Mouse (Mus musculus) liver, embryonic 15.5 days (tissue): ENCODE measurements around the gene Gabra5. TPM values are rescaled to one million over a fixed set of nuclear protein-coding genes. Genes with fewer than 3 reads are reported as not detected.

Experiments used
- ATAC-seq: fragments of 200-750 bp; cut with Nextera tagmentation; 2 replicates; pipeline ENCODE4 v1.8.0; 2017; ENCODE audit warnings: moderate number of reproducible peaks, mild to moderate bottlenecking, moderate library complexity; ENCODE audit not compliant: insufficient read depth
- H3K27ac ChIP-seq: fragments of 300-500 bp; sonication (generic); replicated peaks from 2 replicates; pipeline ENCODE4 v1.5.1; 2015; ENCODE audit warnings: mild to moderate bottlenecking, inconsistent platforms
- H3K27me3 ChIP-seq: fragments of 300-500 bp; sonication (generic); 2 replicates; pipeline ENCODE4 v1.6.1; 2015; ENCODE audit warnings: mild to moderate bottlenecking, inconsistent platforms
- H3K36me3 ChIP-seq: fragments of 300-500 bp; sonication (generic); replicated peaks from 2 replicates; pipeline ENCODE4 v1.6.1; 2015; ENCODE audit warnings: moderate library complexity, mild to moderate bottlenecking, inconsistent platforms
- H3K4me1 ChIP-seq: fragments of 300-500 bp; sonication (generic); replicated peaks from 2 replicates; pipeline ENCODE4 v1.6.1; 2015; ENCODE audit warnings: inconsistent platforms
- H3K4me2 ChIP-seq: fragments of 300-500 bp; sonication (generic); 2 replicates; pipeline ENCODE4 v1.6.1; 2015; ENCODE audit warnings: moderate library complexity, mild to moderate bottlenecking, inconsistent platforms
- H3K4me3 ChIP-seq: fragments of 300-500 bp; sonication (generic); replicated peaks from 2 replicates; pipeline ENCODE4 v1.5.1; 2015; ENCODE audit warnings: mild to moderate bottlenecking, inconsistent platforms
- H3K9ac ChIP-seq: fragments of 300-500 bp; sonication (generic); 2 replicates; pipeline ENCODE4 v1.6.1; 2015; ENCODE audit warnings: moderate library complexity, mild to moderate bottlenecking, inconsistent platforms
- H3K9me3 ChIP-seq: fragments of 300-500 bp; sonication (generic); replicated peaks from 2 replicates; pipeline ENCODE4 v1.6.1; 2016; ENCODE audit warnings: inconsistent platforms
- WGBS: fragments of 180-500 bp; shearing (Covaris S2); methylation state at CpG from one replicate; pipeline ENCODE4 v1.1.7; 2015; ENCODE audit warnings: mixed read lengths; ENCODE audit not compliant: insufficient replicate concordance; 5-methylcytosine and 5-hydroxymethylcytosine counted together
- polyA plus RNA-seq: library from polyadenylated mRNA; unstranded; fragments of >200 nt; fragmentation: Nextera tagmentation; extraction: Ambion mirVana; gene quantifications from 2 replicates; pipeline ENCODE4 v1.2.1, GENCODE M21; 2015

Gene Gabra5
- polyA plus RNA-seq = not detected in 2 replicates

DNA sequence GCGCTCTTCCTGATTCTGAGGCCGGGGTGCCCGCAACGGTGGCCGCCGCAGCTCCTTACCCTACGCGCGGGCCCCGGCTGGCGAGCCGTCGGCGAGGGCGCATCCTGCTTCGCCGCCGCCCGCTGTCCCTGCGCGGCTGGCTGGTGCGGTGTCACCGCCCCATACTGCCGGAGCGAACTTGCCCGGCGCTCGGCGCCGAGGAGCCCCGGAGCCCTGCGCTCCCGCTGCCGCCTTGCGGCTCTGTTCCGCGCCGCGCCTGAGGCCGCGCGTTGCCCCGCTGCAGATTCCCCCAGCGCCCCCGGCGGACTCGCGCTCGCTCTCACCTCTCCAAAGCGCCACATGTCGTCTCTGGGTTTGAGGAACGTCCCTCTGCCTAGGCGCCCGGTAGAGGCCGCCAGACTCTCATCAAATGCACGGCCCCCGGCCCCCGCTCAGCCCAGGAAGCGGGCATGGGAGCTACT lies at the start of gene Gabra5:
Gene Gabra5 (minus strand): TSS at position 379 of the 461 bp plus-strand sequence.
- no peaks in the 10 kb centered on the region for H3K4me1 ChIP-seq
- no peak within 1 kb of the TSS for H3K9ac ChIP-seq
- H3K27ac ChIP-seq = no peak within 1 kb of the TSS
- H3K4me2 ChIP-seq = no peak within 1 kb of the TSS
- peaks cover 37% of the 10 kb centered on the region for H3K27me3 ChIP-seq
- ATAC-seq = no peak
- H3K36me3 ChIP-seq = no peaks in the 10 kb centered on the region
- no peaks in the 10 kb centered on the region for H3K9me3 ChIP-seq
- H3K4me3 ChIP-seq = no peak within 1 kb of the TSS
- WGBS = 3% methylated on average over 59 of the region's 59 CpGs

GRCm38 (mm10) chr7:57538565-57538964 lies 28.7 kb upstream of the Gabra5 start:
- 14% methylated on average over 7 of the region's 7 CpGs for WGBS
- Histone ChIP-seq H3K4me3 (no peak overlapping the region), H3K36me3 (no peaks in the 10 kb centered on the region), H3K9me3 (no peaks in the 10 kb centered on the region), H3K27me3 (no peaks in the 10 kb centered on the region), H3K4me1 (no peaks in the 10 kb centered on the region), H3K4me2 (no peak overlapping the region), H3K9ac (no peak overlapping the region), H3K27ac (no peak overlapping the region)
- ATAC-seq = no peak

DNA sequence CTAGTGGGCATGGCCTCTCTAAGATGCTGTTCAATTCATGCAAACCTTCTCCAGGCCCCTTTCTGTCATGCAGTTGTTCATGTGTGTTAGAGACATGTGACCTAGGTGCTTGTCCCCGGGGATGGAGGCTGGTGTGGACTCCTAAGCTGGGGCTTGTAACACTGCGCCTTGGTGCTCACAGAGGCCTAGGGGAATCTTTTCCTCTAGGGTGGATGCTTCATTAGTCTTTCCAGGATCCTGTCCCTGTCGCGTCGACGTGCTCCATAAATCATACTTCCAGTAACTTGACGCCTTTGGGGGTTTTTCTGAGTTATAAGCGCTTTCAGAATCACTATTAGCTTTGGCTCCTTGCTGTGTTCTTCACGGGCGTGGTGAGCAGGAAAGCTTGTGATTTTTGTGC lies 22.8 kb upstream of the Gabra5 start:
- Histone ChIP-seq H3K4me3 (no peak overlapping the region), H3K27ac (no peak overlapping the region), H3K9me3 (no peaks in the 10 kb centered on the region), H3K4me1 (no peaks in the 10 kb centered on the region), H3K36me3 (no peaks in the 10 kb centered on the region), H3K27me3 (no peaks in the 10 kb centered on the region), H3K4me2 (no peak overlapping the region), H3K9ac (no peak overlapping the region)
- ATAC-seq = no peak
- 73% methylated on average over 10 of the region's 10 CpGs for WGBS

GRCm38 (mm10) chr7:57529954-57530353 lies 20.1 kb upstream of the Gabra5 start:
- no peak overlapping the region for H3K4me2 ChIP-seq
- no peak overlapping the region for H3K9ac ChIP-seq
- no peak overlapping the region for H3K4me3 ChIP-seq
- H3K36me3 ChIP-seq = no peaks in the 10 kb centered on the region
- no peak for ATAC-seq
- H3K4me1 ChIP-seq = no peaks in the 10 kb centered on the region
- H3K27me3 ChIP-seq = no peaks in the 10 kb centered on the region
- no peak overlapping the region for H3K27ac ChIP-seq
- 77% methylated on average over 8 of the region's 8 CpGs for WGBS
- H3K9me3 ChIP-seq = no peaks in the 10 kb centered on the region

- H3K36me3 ChIP-seq = no peaks in the 10 kb centered on the region
- 25% methylated on average over 4 of the region's 4 CpGs for WGBS
- ATAC-seq = no peak
- no peak overlapping the region for H3K9ac ChIP-seq
- H3K9me3 ChIP-seq = no peaks in the 10 kb centered on the region
- H3K4me3 ChIP-seq = no peak overlapping the region
- no peaks in the 10 kb centered on the region for H3K27me3 ChIP-seq
- H3K27ac ChIP-seq = no peak overlapping the region
- no peaks in the 10 kb centered on the region for H3K4me1 ChIP-seq
- no peak overlapping the region for H3K4me2 ChIP-seq
Observed at GRCm38 (mm10) chr7:57529451-57529850, 19.6 kb upstream of the Gabra5 start.

DNA sequence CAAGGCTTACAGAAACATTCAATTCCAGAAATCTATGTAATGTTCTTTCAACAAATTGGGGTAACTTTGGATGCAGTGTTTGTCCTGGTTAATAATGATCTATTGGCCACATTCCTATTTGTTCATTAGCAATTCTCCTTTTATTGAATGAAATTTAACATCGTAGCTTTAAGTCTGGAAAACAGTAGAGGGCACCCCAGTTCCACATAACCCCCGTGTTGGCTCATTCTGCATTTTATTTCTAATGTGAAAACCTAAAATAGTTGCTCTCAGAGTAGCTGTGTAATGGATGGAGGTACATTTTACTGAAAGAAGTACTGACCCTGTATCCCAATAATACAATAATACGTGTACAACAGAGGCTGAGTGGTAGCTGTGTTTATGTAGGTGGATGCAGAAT lies 3.1 kb upstream of the Gabra5 start:
- no peak overlapping the region for H3K4me2 ChIP-seq
- no peak overlapping the region for H3K27ac ChIP-seq
- no peaks in the 10 kb centered on the region for H3K36me3 ChIP-seq
- H3K4me3 ChIP-seq = no peak overlapping the region
- WGBS = 27% methylated on average over 3 of the region's 3 CpGs
- ATAC-seq = no peak
- H3K27me3 ChIP-seq = peaks cover 34% of the 10 kb centered on the region
- H3K4me1 ChIP-seq = no peaks in the 10 kb centered on the region
- H3K9ac ChIP-seq = no peak overlapping the region
- no peaks in the 10 kb centered on the region for H3K9me3 ChIP-seq

DNA sequence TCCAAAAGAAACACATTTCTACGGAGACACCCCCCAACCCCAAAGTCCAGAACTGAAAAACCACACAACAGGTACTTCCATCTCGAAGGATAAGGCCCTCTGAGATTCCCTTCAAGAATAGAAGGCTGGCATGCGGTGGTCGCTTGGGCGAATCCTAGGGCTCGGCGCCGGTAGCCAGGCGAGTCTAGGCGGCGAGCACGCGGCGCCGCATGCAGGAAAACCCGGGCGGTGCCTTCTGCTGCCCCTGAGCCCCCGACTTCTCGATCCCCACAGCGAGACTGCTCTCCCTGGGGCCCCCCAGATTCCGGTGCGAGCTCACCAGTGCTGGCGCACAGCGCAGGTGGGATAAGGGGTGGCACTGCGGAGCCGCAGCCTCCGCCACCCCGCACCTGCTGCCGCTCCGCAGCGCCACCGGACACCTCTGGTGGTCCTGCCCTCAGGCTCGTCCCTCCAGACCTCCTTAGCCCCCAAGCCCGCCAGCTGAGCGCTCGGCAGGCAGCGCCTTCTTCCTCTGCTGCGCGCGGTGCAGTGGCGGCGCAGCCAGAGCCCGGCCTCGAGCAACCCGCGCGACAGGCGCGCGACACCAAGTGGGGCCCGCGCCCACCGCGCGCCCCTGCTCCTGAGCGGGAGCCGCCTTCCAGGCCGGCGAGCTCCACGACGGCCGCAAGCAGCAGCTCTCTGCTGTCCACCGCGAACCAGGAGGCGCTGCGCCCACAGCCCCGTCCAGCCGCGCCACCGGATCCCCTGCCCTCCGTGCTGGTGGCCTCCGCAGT lies 813 bp downstream of the Gabra5 start:
- Histone ChIP-seq H3K9me3 (no peaks in the 10 kb centered on the region), H3K27me3 (peaks cover 37% of the 10 kb centered on the region), H3K4me3 (no peak overlapping the region), H3K4me1 (no peaks in the 10 kb centered on the region), H3K36me3 (no peaks in the 10 kb centered on the region), H3K4me2 (no peak overlapping the region), H3K27ac (no peak overlapping the region), H3K9ac (no peak overlapping the region)
- WGBS = 3% methylated on average over 71 of the region's 72 CpGs
- no peak for ATAC-seq

DNA sequence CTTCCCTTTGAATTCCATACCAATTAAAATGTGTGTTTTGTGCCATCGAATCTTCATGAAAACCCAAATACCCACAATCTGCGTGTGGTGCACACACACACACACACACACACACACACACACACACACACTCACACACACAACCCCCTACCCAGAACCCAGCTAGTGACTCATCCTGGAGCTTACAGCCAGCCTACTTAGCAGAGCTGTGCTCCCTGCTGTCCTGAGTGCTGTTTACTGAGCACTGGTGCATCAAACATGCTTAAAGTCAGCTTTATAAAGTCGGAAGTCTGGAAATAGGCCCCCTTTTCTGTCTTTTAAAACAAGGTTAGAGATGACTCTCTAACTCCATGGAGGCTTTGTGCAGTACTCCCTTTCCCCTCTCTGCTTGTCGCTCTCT lies 7.0 kb downstream of the Gabra5 start:
- Histone ChIP-seq H3K4me1 (no peaks in the 10 kb centered on the region), H3K4me2 (no peak overlapping the region), H3K27ac (no peak overlapping the region), H3K9me3 (no peaks in the 10 kb centered on the region), H3K27me3 (peaks cover 2% of the 10 kb centered on the region), H3K4me3 (no peak overlapping the region), H3K36me3 (no peaks in the 10 kb centered on the region), H3K9ac (no peak overlapping the region)
- no peak for ATAC-seq
- 51% methylated on average over 4 of the region's 4 CpGs for whole genome bisulfite sequencing

GRCm38 (mm10) chr7:57491795-57492194 lies 18.1 kb downstream of the Gabra5 start:
- Histone ChIP-seq H3K27ac (no peak overlapping the region), H3K4me3 (no peak overlapping the region), H3K27me3 (no peaks in the 10 kb centered on the region), H3K36me3 (no peaks in the 10 kb centered on the region), H3K9me3 (no peaks in the 10 kb centered on the region), H3K9ac (no peak overlapping the region), H3K4me2 (no peak overlapping the region), H3K4me1 (no peaks in the 10 kb centered on the region)
- WGBS = 57% methylated on average over 4 of the region's 4 CpGs
- no peak for ATAC-seq

- Histone ChIP-seq H3K4me3 (no peak overlapping the region), H3K4me1 (no peaks in the 10 kb centered on the region), H3K36me3 (no peaks in the 10 kb centered on the region), H3K9me3 (no peaks in the 10 kb centered on the region), H3K27ac (no peak overlapping the region), H3K9ac (no peak overlapping the region), H3K27me3 (no peaks in the 10 kb centered on the region), H3K4me2 (no peak overlapping the region)
- 59% methylated on average over 6 of the region's 6 CpGs for WGBS
- ATAC-seq = no peak
Observed at GRCm38 (mm10) chr7:57486907-57487306, 23.0 kb downstream of the Gabra5 start.

DNA sequence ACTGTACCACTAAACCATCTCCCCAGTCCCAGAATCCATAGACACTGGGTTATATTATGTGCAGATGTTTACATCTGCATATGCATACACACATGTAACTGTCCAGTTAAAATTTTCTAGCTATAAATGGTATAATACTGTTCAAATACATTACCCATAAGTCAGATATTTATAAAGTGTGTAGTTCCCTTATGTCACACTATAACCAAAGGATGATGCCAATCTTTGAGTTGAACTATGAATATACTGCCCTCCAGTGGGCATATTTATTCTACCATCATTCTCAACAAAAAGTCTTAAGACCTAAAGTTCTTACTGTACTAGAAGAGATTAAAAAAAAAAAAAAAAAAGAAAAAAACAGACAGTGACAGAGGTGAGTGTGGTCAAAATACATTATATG lies 27.0 kb downstream of the Gabra5 start:
- Histone ChIP-seq H3K27ac (no peak overlapping the region), H3K27me3 (no peaks in the 10 kb centered on the region), H3K36me3 (no peaks in the 10 kb centered on the region), H3K4me3 (no peak overlapping the region), H3K9me3 (no peaks in the 10 kb centered on the region), H3K4me2 (no peak overlapping the region), H3K9ac (no peak overlapping the region), H3K4me1 (no peaks in the 10 kb centered on the region)
- ATAC-seq = no peak
